ENCODE assay signal across 26 mouse cellular contexts in the genomic region with DNA sequence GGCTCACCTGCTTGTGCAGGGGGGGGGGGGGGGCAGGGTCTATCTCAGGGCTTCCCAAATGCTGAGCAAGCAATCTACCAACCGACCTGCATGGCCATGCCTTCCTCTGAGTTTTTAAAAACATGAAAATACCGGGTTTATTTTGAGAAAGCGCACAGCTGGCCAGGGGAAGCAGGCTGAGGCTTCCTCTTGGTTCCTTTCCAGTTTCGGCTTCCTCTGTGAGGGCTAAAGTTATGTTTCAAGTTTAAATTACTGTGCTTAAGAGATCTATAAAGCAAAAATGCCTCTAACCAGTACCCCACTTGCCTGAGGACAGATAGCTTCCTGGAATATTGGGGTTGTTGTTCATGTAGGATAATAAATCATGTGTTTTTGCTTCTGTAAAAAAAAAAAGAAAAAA. TPM values are rescaled to one million over a fixed set of nuclear protein-coding genes. Genes with fewer than 3 reads are reported as not detected.
DNase-seq lines count a peak whose midpoint lies in the region; ATAC-seq and TF ChIP-seq lines count a peak whose summit lies in the region.
"Had no signal": no experiment of that assay in that cellular context is flagged by ENCODE, and none has a peak within 500 bp of the region (broad histone marks: within the 10 kb centered on the region; RNA-seq: fewer than 3 reads in every experiment).

No protein-coding gene starts in this region.

- H3K4me2 ChIP-seq in kidney, embryonic 14.5 days (replicated peaks; ENCODE audit: low read depth, low read length): no peak overlapping the region
- H3K4me2 ChIP-seq in lung, embryonic 14.5 days: no peak overlapping the region
- H3K4me2 ChIP-seq: heart, embryonic 13.5 days; hindbrain, embryonic 14.5 days; intestine, embryonic 15.5 days; liver, embryonic 12.5 days had no signal

- DNase-seq in frontal cortex, postnatal 14 days (ENCODE audit: low spot score in 2 of 2): no peak
- peak; percentile 62 for DNase-seq in kidney, adult 2 months
- peak; percentile 45 for DNase-seq in lung, embryonic 14.5 days
- DNase-seq in lung, postnatal 14 days: no peak
- no peak for DNase-seq in adrenal gland, postnatal 14 days
- no peak for DNase-seq in urinary bladder, postnatal 14 days (ENCODE audit: low spot score)
- DNase-seq: adrenal gland, postnatal 25 days; cerebellum, adult 11-12 months; cerebellum, postnatal 14 days; heart, postnatal 36 days; left cerebral cortex, postnatal 4 days; lung, adult 2 months; lung, postnatal 4 days; thymus, postnatal 25 days had no signal

- ATAC-seq in frontal cortex, adult (ENCODE audit: low TSS enrichment): 0 out of 2 replicates have a peak, but pooled peaks have one; percentile 36
- ATAC-seq in kidney, embryonic 14.5 days (ENCODE audit: low FRiP score, low TSS enrichment): no peak
- ATAC-seq in lung, embryonic 14.5 days (ENCODE audit: insufficient read depth): no peak
- ATAC-seq: forebrain, embryonic 16.5 days; intestine, embryonic 15.5 days; liver, embryonic 12.5 days had no signal

- H3K9ac ChIP-seq in kidney, embryonic 14.5 days (ENCODE audit: low read depth, low read length): no peak overlapping the region
- no peak overlapping the region for H3K9ac ChIP-seq in lung, embryonic 14.5 days
- H3K9ac ChIP-seq: heart, embryonic 13.5 days; hindbrain, embryonic 14.5 days; intestine, embryonic 15.5 days; liver, embryonic 12.5 days had no signal

- H3K4me1 ChIP-seq in kidney, adult 2 months (ENCODE audit: control insufficient read depth, insufficient read depth, low read length): no peaks in the 10 kb centered on the region
- H3K4me1 ChIP-seq in kidney, embryonic 14.5 days (ENCODE audit: control insufficient read depth, insufficient read depth, low read length): no peaks in the 10 kb centered on the region
- no peaks in the 10 kb centered on the region for H3K4me1 ChIP-seq in lung, embryonic 14.5 days (ENCODE audit: insufficient read depth)
- H3K4me1 ChIP-seq: heart, embryonic 13.5 days; liver, embryonic 12.5 days; midbrain, embryonic 10.5 days had no signal

- no peak overlapping the region for H3K27ac ChIP-seq in kidney, adult 2 months (ENCODE audit: insufficient read depth, low read depth, low read length)
- H3K27ac ChIP-seq in kidney, embryonic 14.5 days (ENCODE audit: low read depth, low read length): no peak overlapping the region
- no peak overlapping the region for H3K27ac ChIP-seq in lung, embryonic 14.5 days (ENCODE audit: low read depth)
- H3K27ac ChIP-seq: heart, embryonic 13.5 days; hindbrain, embryonic 14.5 days; intestine, embryonic 15.5 days; layer of hippocampus, adult 2 months; liver, embryonic 12.5 days; midbrain, embryonic 10.5 days had no signal

- no peak overlapping the region for H3K4me3 ChIP-seq in kidney, adult 2 months (ENCODE audit: insufficient read depth, low read depth, low read length)
- no peak overlapping the region for H3K4me3 ChIP-seq in kidney, embryonic 14.5 days (ENCODE audit: low read length)
- H3K4me3 ChIP-seq in lung, embryonic 14.5 days (ENCODE audit: low read depth, low read length): no peak overlapping the region
- H3K4me3 ChIP-seq: heart, embryonic 13.5 days; intestine, embryonic 15.5 days; layer of hippocampus, adult 2 months; liver, embryonic 12.5 days; midbrain, embryonic 10.5 days had no signal

- no peaks in the 10 kb centered on the region for H3K9me3 ChIP-seq in kidney, embryonic 14.5 days (ENCODE audit: control insufficient read depth, low read length)
- no peaks in the 10 kb centered on the region for H3K9me3 ChIP-seq in lung, embryonic 14.5 days (ENCODE audit: low read depth, low read length)
- H3K9me3 ChIP-seq: heart, embryonic 13.5 days; intestine, embryonic 15.5 days; liver, embryonic 12.5 days; midbrain, embryonic 10.5 days had no signal

- no peaks in the 10 kb centered on the region for H3K27me3 ChIP-seq in kidney, adult 2 months (replicated peaks; ENCODE audit: control insufficient read depth, insufficient read depth, low read length)
- no peaks in the 10 kb centered on the region for H3K27me3 ChIP-seq in kidney, embryonic 14.5 days (ENCODE audit: control insufficient read depth, insufficient read depth, low read length)
- no peaks in the 10 kb centered on the region for H3K27me3 ChIP-seq in lung, embryonic 14.5 days (ENCODE audit: insufficient read depth, low read length)
- H3K27me3 ChIP-seq: intestine, embryonic 15.5 days had no signal

- TF ChIP-seq POLR2A in kidney, adult 2 months (IDR thresholded peaks at IDR 0.05; ENCODE audit: low read depth, low read length): no peak

- 38% methylated on average over 4 of the region's 4 CpGs for WGBS in kidney, adult 2 months
- WGBS in kidney, embryonic 14.5 days: 46% methylated on average over 4 of the region's 4 CpGs
- 44% methylated on average over 4 of the region's 4 CpGs for WGBS in lung, embryonic 14.5 days

- H3K36me3 ChIP-seq in kidney, adult 2 months (ENCODE audit: control insufficient read depth, insufficient read depth, low read length): no peaks in the 10 kb centered on the region
- no peaks in the 10 kb centered on the region for H3K36me3 ChIP-seq in kidney, embryonic 14.5 days (ENCODE audit: control insufficient read depth, insufficient read depth, low read length)
- H3K36me3 ChIP-seq in lung, embryonic 14.5 days (ENCODE audit: insufficient read depth): no peaks in the 10 kb centered on the region
- H3K36me3 ChIP-seq: heart, embryonic 13.5 days; intestine, embryonic 15.5 days; liver, embryonic 12.5 days; midbrain, embryonic 10.5 days had no signal

- no peak for TF ChIP-seq CTCF in kidney, adult 2 months (conservative IDR thresholded peaks at IDR 0.05; ENCODE audit: insufficient read depth, insufficient read length, low read depth, low read length)
- TF ChIP-seq CTCF in lung, embryonic 14.5 days (IDR thresholded peaks at IDR 0.05; ENCODE audit: low read depth): no peak

RNA-seq across cellular contexts. Expression of gene Pla2g2d, which starts 10.6 kb away (rescaled TPM):
- 0.64 and 8.4 TPM in 2 replicates for polyA plus RNA-seq in kidney, adult 2 months (2012; rRNA removed)
- not detected in 2 replicates for polyA plus RNA-seq in kidney, embryonic 14.5 days (2014; fragmentation: Nextera tagmentation; extraction: Ambion mirVana)
- 0.18 TPM in 1 of 2 replicates, not detected in the other for polyA plus RNA-seq in lung, embryonic 14.5 days (2014; fragmentation: Nextera tagmentation; extraction: Ambion mirVana)
- total RNA-seq in adrenal gland, postnatal 14 days (2021): 1.1 and 10.7 TPM in 2 replicates
- total RNA-seq: left cerebral cortex, postnatal 4 days; MEL; midbrain, postnatal 0 days; neutrophil, adult 5-6 weeks had no signal
- polyA plus RNA-seq: heart, embryonic 13.5 days had no signal

RNA-seq across cellular contexts. Expression of gene Pla2g2f, which starts 28.7 kb away (rescaled TPM):
- 0.03 TPM in 1 of 2 replicates, not detected in the other for polyA plus RNA-seq in kidney, adult 2 months (2012; rRNA removed)
- not detected in 2 replicates for polyA plus RNA-seq in kidney, embryonic 14.5 days (2014; fragmentation: Nextera tagmentation; extraction: Ambion mirVana)
- polyA plus RNA-seq in lung, embryonic 14.5 days (2014; fragmentation: Nextera tagmentation; extraction: Ambion mirVana): not detected in 2 replicates
- total RNA-seq in adrenal gland, postnatal 14 days (2021): 13.7 and 14.3 TPM in 2 replicates
- total RNA-seq: left cerebral cortex, postnatal 4 days; MEL; neutrophil, adult 5-6 weeks had no signal
- polyA plus RNA-seq: forebrain, embryonic 16.5 days; heart, embryonic 13.5 days; hindbrain, embryonic 14.5 days; liver, embryonic 12.5 days; midbrain, postnatal 0 days had no signal

RNA-seq across cellular contexts. Expression of gene Ubxn10, which starts 49.2 kb away (rescaled TPM):
- polyA plus RNA-seq in kidney, adult 2 months (2012; rRNA removed): 5.6 and 6.8 TPM in 2 replicates
- 1.3 and 2.0 TPM in 2 replicates for polyA plus RNA-seq in kidney, embryonic 14.5 days (2014; fragmentation: Nextera tagmentation; extraction: Ambion mirVana)
- polyA plus RNA-seq in lung, embryonic 14.5 days (2014; fragmentation: Nextera tagmentation; extraction: Ambion mirVana): 1.5 and 1.7 TPM in 2 replicates
- 0.89 and 1.1 TPM in 2 replicates for total RNA-seq in adrenal gland, postnatal 14 days (2021)
- total RNA-seq: MEL; neutrophil, adult 5-6 weeks had no signal

Comparison
In these comparisons a context has a peak if more than half of its experiments do, and no peak if none do; other contexts are left out.
1. DNase-seq: peak in kidney, adult 2 months (single experiment) and lung, embryonic 14.5 days (single experiment); none in frontal cortex, postnatal 14 days (0 of 2), lung, postnatal 14 days (single experiment), adrenal gland, postnatal 14 days (single experiment) and urinary bladder, postnatal 14 days (single experiment).